Mouse (Mus musculus) C2C12 (cell line): ENCODE data around the gene Cox7a2l.
A peak's percentile ranks its signal among the peaks of the same experiment; 100 is the strongest.

Experiments
- CEBPB ChIP-seq: IDR thresholded peaks from one replicate; pipeline ENCODE4 v1.6.1; 2011; ENCODE audit warnings: low read depth, mild to moderate bottlenecking, control low read depth, moderate library complexity
- CTCF ChIP-seq: IDR thresholded peaks from one replicate; pipeline ENCODE4 v1.5.1; 2011; ENCODE audit not compliant: control insufficient read depth, insufficient read depth, insufficient read length
- MAX ChIP-seq: IDR thresholded peaks from one replicate; pipeline ENCODE4 v1.6.1; 2011; ENCODE audit warnings: mild to moderate bottlenecking, control low read depth
- MYOG ChIP-seq: IDR thresholded peaks from one replicate; pipeline ENCODE4 v1.6.1; 2011; ENCODE audit not compliant: control insufficient read depth, insufficient read length; ENCODE audit errors: extremely low read depth

DNA sequence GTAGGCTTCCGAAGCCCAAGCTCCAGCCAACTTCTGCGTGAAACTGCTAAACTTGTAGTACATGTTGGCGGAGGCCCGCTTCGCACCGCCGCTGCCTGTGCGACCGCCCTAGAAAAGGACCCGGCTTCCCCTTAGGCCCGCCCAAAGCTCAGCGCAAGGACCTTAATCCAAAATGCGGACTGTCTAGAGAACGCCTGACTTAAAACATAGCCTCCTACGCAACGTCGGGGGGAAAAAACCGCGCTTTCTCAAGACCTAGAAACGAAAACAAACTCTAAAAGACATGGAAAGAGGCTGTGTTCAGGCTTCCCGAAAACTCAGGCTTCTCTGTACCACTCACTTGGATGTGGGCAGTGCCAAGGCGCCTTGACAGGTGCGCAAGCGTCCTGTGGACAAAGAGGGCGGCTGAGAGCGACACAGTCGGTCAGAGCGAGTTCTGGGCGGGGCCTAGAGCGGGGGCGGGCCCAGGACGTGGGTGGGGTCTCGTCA lies 2.9 kb downstream of the Cox7a2l start:
- TF ChIP-seq CTCF (no peak), MAX (peak; percentile 96), CEBPB (no peak), MYOG (no peak)
